Mouse (Mus musculus) midbrain, embryonic 13.5 days (tissue): ENCODE data around the gene Gm12216. TPM values are rescaled to one million over a fixed set of nuclear protein-coding genes. Genes with fewer than 3 reads are reported as not detected.
"Not testable (repeated sequence)": the region's sequence is repeated elsewhere in the genome, so short reads cannot be mapped to it uniquely, and the experiment has no call there.

Experiments
- ATAC-seq: fragments of 200-750 bp; cut with Nextera tagmentation; 2 replicates; pipeline ENCODE4 v1.8.0; 2017; ENCODE audit warnings: mild to moderate bottlenecking, moderate TSS enrichment, moderate library complexity
- H3K27ac ChIP-seq: fragments of 300-500 bp; sonication (generic); 2 replicates; pipeline ENCODE4 v1.5.1; 2015; ENCODE audit warnings: inconsistent platforms, mild to moderate bottlenecking, moderate library complexity
- H3K27me3 ChIP-seq: fragments of 300-500 bp; sonication (generic); 2 replicates; pipeline ENCODE4 v1.6.1; 2015; ENCODE audit warnings: mild to moderate bottlenecking, inconsistent platforms
- H3K36me3 ChIP-seq: fragments of 300-500 bp; sonication (generic); 2 replicates; pipeline ENCODE4 v1.6.1; 2015; ENCODE audit warnings: mild to moderate bottlenecking, inconsistent platforms
- H3K4me1 ChIP-seq: fragments of 300-500 bp; sonication (generic); replicated peaks from 2 replicates; pipeline ENCODE4 v1.6.1; 2015; ENCODE audit warnings: inconsistent platforms
- H3K4me2 ChIP-seq: fragments of 300-500 bp; sonication (generic); replicated peaks from 2 replicates; pipeline ENCODE4 v1.6.1; 2015; ENCODE audit warnings: moderate library complexity, mild to moderate bottlenecking, inconsistent platforms
- H3K4me3 ChIP-seq: fragments of 300-500 bp; sonication (generic); replicated peaks from 2 replicates; pipeline ENCODE4 v1.5.1; 2015; ENCODE audit warnings: mild to moderate bottlenecking, inconsistent platforms
- H3K9ac ChIP-seq: fragments of 300-500 bp; sonication (generic); replicated peaks from 2 replicates; pipeline ENCODE4 v1.6.1; 2015; ENCODE audit warnings: mild to moderate bottlenecking, inconsistent platforms
- H3K9me3 ChIP-seq: fragments of 300-500 bp; sonication (generic); 2 replicates; pipeline ENCODE4 v1.6.1; 2016; ENCODE audit warnings: mild to moderate bottlenecking, inconsistent platforms
- WGBS: fragments of 180-500 bp; shearing (Covaris S2); methylation state at CpG from one replicate; pipeline ENCODE4 v1.1.7; 2015; 5-methylcytosine and 5-hydroxymethylcytosine counted together
- polyA plus RNA-seq: library from polyadenylated mRNA; unstranded; fragments of >200 nt; fragmentation: Nextera tagmentation; extraction: Ambion mirVana; gene quantifications from 2 replicates; pipeline ENCODE4 v1.2.1, GENCODE M21; 2015

The Gm12216 gene
- polyA plus RNA-seq, result 0.40 TPM in 1 of 2 replicates, not detected in the other

DNA sequence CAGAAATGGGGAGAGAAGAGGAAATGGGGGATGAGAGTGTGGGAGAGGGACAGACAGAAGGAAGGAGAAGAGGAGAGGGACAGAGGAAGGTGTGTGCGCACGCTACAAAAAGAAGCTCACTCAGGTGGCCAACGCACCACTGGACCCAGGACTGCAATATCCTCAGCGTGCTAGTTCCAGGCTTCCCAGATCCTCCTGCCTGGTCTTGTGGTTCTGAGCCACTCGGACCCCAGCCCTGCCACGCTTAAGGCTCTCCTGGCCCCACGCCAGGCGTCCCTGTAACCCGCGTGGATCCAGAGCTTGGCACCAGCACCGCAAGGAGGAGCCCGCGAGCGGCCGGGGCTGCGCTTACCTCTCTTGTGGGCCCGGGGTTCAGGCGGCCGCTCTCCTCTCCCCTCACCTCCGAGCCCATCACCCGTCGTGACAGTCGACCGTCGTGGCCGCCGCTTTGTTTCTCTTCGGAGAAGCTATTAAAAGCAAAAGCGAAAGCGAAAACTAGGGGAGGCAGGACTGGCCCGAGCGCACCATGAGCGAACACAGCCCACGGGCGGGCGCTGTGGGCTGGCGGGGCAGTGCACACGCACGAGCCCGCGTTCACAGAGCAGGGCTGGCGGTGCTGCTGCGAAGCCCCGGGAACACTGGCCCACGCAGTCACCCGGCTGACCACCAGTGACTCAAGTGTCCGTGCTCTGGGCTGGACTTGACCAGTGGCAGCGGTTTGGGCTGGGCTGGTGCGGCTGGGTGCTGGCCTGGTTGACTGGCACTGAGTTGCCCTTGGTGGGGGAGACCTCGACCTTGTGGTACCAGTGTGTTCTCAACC is at the start of gene Gm12216:
TSS of gene Gm12216 (minus strand) at position 496 of the 820 bp plus-strand sequence.
- ATAC-seq, result peak; percentile 66

GRCm38 (mm10) chr11:53908686-53909085 is 49.6 kb upstream of the Gm12216 start:
- no peaks in the 10 kb centered on the region for H3K9me3 ChIP-seq
- no peak for ATAC-seq
- no peak overlapping the region for H3K27ac ChIP-seq
- H3K9ac ChIP-seq, result no peak overlapping the region
- H3K4me1 ChIP-seq, result no peaks in the 10 kb centered on the region
- 95% methylated on average over 8 of the region's 8 CpGs for WGBS
- H3K27me3 ChIP-seq, result no peaks in the 10 kb centered on the region
- H3K36me3 ChIP-seq, result no peaks in the 10 kb centered on the region
- no peak overlapping the region for H3K4me3 ChIP-seq
- H3K4me2 ChIP-seq, result no peak overlapping the region

More for the DNA sequence above, at the start of gene Gm12216:
- not testable (repeated sequence) for H3K4me1 ChIP-seq, H3K27me3 ChIP-seq, H3K36me3 ChIP-seq, H3K27ac ChIP-seq, H3K9me3 ChIP-seq
- WGBS, result 18% methylated on average over 39 of the region's 50 CpGs
- peak within 1 kb of the TSS; percentile 62 for H3K4me2 ChIP-seq
- peak within 1 kb of the TSS; percentile 45 for H3K4me3 ChIP-seq
- H3K9ac ChIP-seq, result peak within 1 kb of the TSS; percentile 59; the same call in 1 of the 2 replicates

DNA sequence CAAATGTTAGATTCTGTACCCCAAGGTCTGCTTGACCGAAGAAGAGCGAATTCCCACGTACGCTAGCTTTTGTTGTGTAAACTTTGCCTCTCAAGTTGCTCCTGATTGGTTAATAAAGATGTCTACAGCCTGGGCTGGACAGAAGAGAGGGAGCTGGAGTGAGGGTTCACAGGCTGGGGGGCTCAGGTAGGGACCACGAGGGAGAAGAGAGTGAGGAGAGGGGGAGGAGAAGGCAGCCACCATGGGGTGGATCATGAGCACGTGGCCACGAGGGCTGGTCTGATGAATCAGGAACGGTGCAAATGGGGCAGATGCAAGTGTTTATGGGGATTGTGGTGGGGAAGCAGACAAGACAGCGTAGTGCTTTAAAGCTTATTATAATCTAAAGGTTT is 45.5 kb upstream of the Gm12216 start:
- H3K36me3 ChIP-seq, result no peaks in the 10 kb centered on the region
- no peak for ATAC-seq
- H3K9me3 ChIP-seq, result no peaks in the 10 kb centered on the region
- H3K4me2 ChIP-seq, result no peak overlapping the region
- H3K27ac ChIP-seq, result no peak overlapping the region
- WGBS, result 82% methylated on average over 9 of the region's 9 CpGs
- H3K4me1 ChIP-seq, result no peaks in the 10 kb centered on the region
- no peak overlapping the region for H3K9ac ChIP-seq
- no peak overlapping the region for H3K4me3 ChIP-seq
- no peaks in the 10 kb centered on the region for H3K27me3 ChIP-seq

DNA sequence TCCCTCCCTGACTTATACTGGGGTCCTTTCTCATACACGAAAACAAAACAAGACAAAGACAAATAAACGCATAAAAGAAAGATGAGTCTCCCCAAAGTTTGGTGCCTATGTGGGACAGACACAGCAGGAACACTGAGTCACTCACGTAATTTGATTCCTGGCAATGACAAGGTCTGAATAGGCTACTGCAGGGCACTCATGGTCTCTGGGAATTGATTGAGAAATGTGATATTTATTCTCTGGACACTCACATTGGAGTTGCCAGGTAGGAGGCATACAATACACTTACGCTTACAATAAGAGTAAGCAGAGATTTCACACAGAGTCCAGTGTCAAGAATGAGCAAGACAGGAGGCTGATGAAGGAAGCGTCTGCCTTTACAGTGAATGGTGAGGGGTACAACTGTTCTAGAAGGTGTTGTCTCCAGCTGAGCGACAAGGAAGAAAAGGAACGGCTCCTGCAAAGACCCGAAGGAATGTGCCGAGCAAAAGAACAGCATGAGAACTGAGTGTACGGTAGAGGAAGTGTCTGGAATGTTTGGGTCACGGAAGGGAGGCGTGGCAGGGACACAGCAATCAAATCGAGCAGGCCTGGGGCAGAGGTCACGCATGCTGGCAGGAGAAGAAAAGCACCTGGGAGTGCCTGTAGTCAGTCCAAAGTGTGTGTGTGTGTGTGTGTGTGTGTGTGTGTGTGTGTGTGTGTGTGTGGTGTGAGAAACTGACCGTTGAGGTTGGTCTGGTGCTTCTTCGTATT is 44.9 kb upstream of the Gm12216 start:
- Histone ChIP-seq H3K27ac (no peak overlapping the region), H3K9me3 (no peaks in the 10 kb centered on the region)
- ATAC-seq, result no peak

DNA sequence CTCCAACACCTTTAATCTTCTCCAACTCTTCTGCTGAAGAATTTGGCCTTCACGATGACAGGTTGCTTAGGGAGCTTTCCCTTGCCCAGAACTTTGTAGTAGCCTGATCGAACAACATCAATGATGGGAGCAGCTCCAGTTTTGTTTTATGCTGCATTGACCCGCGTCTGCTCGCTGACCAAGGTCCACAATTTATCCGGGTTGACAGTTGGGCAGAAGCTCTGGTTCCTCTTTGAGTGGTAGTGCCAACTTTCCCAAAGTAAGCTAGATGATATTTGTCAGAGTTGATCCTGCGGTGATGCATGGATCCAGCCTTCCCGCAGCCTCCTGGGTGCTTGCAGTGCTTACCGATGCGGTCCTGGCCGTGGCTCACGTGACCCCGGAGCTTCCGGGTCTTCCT is 43.7 kb upstream of the Gm12216 start:
- Histone ChIP-seq H3K27ac (no peak overlapping the region), H3K27me3 (no peaks in the 10 kb centered on the region), H3K9me3 (no peaks in the 10 kb centered on the region), H3K4me3 (no peak overlapping the region), H3K4me1 (no peaks in the 10 kb centered on the region), H3K4me2 (no peak overlapping the region), H3K36me3 (no peaks in the 10 kb centered on the region), H3K9ac (no peak overlapping the region)
- 95% methylated on average over 14 of the region's 14 CpGs for WGBS
- no peak for ATAC-seq

More for the DNA sequence above, 44.9 kb upstream of the Gm12216 start:
- Histone ChIP-seq H3K4me3 (no peak overlapping the region), H3K9ac (no peak overlapping the region), H3K36me3 (no peaks in the 10 kb centered on the region), H3K27me3 (no peaks in the 10 kb centered on the region), H3K4me1 (no peaks in the 10 kb centered on the region), H3K4me2 (no peak overlapping the region)
- 62% methylated on average over 16 of the region's 16 CpGs for WGBS

GRCm38 (mm10) chr11:53900991-53901390 is 41.9 kb upstream of the Gm12216 start:
- Histone ChIP-seq H3K4me1 (no peaks in the 10 kb centered on the region), H3K9me3 (no peaks in the 10 kb centered on the region), H3K9ac (no peak overlapping the region), H3K36me3 (no peaks in the 10 kb centered on the region), H3K27ac (no peak overlapping the region), H3K4me2 (no peak overlapping the region), H3K4me3 (no peak overlapping the region), H3K27me3 (no peaks in the 10 kb centered on the region)
- WGBS, result 55% methylated on average over 1 of the region's 1 CpGs
- ATAC-seq, result no peak

DNA sequence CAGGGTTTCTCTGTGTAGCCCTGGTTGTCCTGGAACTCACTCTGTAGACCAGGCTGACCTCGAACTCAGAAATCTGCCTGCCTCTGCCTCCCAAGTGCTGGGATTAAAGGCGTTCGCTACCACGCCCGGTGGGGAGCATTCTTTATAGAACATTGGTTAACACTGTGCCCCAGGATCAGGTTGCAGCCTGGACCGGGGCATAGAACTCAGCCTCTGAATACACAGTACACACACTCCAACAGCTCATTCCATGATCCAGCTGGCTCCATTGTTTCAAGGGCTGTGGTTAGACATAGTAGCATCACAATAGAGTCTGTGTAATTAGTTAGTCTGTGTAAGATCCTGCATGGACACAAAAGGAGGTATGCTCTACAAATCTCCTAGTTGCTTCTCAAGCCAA is 40.9 kb upstream of the Gm12216 start:
- Histone ChIP-seq H3K4me2 (no peak overlapping the region), H3K36me3 (no peaks in the 10 kb centered on the region), H3K27ac (no peak overlapping the region), H3K9ac (no peak overlapping the region), H3K9me3 (no peaks in the 10 kb centered on the region), H3K4me3 (no peak overlapping the region), H3K27me3 (no peaks in the 10 kb centered on the region), H3K4me1 (no peaks in the 10 kb centered on the region)
- 91% methylated on average over 6 of the region's 6 CpGs for WGBS
- ATAC-seq, result no peak

GRCm38 (mm10) chr11:53899004-53899403 is 39.9 kb upstream of the Gm12216 start:
- WGBS, result 71% methylated on average over 3 of the region's 3 CpGs
- no peak overlapping the region for H3K9ac ChIP-seq
- H3K27ac ChIP-seq, result no peak overlapping the region
- no peak overlapping the region for H3K4me3 ChIP-seq
- no peaks in the 10 kb centered on the region for H3K4me1 ChIP-seq
- H3K27me3 ChIP-seq, result no peaks in the 10 kb centered on the region
- no peaks in the 10 kb centered on the region for H3K9me3 ChIP-seq
- no peaks in the 10 kb centered on the region for H3K36me3 ChIP-seq
- ATAC-seq, result no peak
- no peak overlapping the region for H3K4me2 ChIP-seq

DNA sequence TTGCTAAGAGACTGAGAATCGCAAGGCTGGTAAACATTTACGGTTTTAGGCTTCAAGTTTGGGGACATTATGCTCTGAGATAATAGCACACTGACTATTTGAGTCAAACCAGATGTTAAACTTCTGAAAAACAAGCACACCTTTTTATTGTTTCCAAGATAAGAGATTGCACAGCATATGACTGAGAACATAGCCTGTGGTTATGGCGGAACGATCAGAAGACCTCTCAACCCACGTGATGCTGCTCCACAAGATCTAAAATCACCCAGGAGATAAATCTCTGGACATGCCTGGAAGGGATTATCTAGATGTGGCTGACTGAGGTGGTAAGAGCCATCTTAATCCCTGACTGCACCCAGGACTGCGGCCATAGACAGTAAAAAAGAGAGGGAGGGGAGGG is 37.9 kb upstream of the Gm12216 start:
- Histone ChIP-seq H3K9ac (no peak overlapping the region), H3K9me3 (no peaks in the 10 kb centered on the region), H3K27me3 (no peaks in the 10 kb centered on the region), H3K27ac (no peak overlapping the region), H3K4me2 (no peak overlapping the region), H3K4me3 (no peak overlapping the region), H3K4me1 (no peaks in the 10 kb centered on the region), H3K36me3 (no peaks in the 10 kb centered on the region)
- WGBS, result 69% methylated on average over 6 of the region's 6 CpGs
- ATAC-seq, result no peak

DNA sequence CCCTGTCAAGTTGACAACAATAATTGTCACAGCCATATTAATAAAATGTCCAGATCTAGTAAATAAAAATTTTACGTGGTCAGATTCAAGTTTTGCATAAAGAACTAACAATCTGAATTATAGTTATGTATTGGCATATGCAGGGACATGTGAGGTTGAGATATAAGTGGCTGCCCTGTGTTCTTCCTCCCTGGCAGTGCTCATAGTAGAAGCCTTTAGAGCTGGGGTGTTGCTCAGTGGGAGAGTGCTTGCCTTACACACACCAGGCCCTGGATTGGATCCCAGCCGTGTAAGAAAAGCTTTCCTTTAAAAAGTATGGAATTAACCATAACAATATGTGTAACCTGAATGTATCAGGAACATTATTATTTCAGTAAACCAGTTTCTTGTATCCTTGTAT is 34.4 kb upstream of the Gm12216 start:
- no peak overlapping the region for H3K4me3 ChIP-seq
- no peak overlapping the region for H3K4me2 ChIP-seq
- no peak overlapping the region for H3K27ac ChIP-seq
- no peak for ATAC-seq
- no peaks in the 10 kb centered on the region for H3K9me3 ChIP-seq
- no peak overlapping the region for H3K9ac ChIP-seq
- WGBS, result 63% methylated on average over 2 of the region's 2 CpGs
- peaks cover 5% of the 10 kb centered on the region; the same call in 1 of the 2 replicates for H3K27me3 ChIP-seq
- no peaks in the 10 kb centered on the region for H3K36me3 ChIP-seq
- peaks cover 22% of the 10 kb centered on the region for H3K4me1 ChIP-seq

DNA sequence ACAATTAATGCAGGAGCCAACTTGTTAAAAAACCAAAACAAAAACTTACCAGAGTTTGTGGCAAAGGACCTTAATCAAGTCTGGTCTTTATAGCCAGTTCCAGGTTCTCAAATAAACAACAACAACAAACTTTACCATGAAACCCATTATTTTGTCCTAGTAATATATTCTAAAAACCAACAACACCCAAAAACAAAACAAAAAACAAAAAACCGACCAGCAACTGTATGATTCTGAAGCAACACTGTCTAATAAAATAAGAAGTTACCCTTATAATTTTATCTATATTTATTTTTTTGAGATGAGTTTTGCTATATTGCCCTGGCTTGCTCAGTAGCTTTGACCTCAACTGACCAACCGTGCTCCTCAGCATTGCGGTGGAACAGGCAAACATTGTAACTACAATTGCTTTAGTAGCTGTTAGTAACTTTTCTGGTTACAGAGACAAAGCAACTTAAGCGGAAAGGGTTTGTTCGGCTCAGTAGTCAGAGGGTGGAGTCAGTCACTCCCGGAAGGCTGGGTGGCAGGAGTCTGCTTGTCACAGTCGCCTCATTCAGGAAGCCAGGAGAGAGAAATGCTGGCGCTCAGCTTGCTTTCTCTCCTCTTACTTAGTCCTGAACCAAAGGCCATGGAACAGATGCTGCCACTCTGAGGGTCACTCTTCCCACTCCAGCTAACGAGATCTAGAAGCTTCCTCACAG is 33.8 kb upstream of the Gm12216 start:
- Histone ChIP-seq H3K27ac (no peak overlapping the region), H3K9ac (no peak overlapping the region), H3K4me1 (peaks cover 22% of the 10 kb centered on the region), H3K36me3 (no peaks in the 10 kb centered on the region), H3K4me3 (no peak overlapping the region), H3K9me3 (no peaks in the 10 kb centered on the region), H3K4me2 (no peak overlapping the region), H3K27me3 (peaks cover 5% of the 10 kb centered on the region; the same call in 1 of the 2 replicates)
- WGBS, result 38% methylated on average over 9 of the region's 9 CpGs
- ATAC-seq, result no peak
